Mouse (Mus musculus): Measurements from ENCODE around the gene Pp2d1. TPM values are rescaled to one million over a fixed set of nuclear protein-coding genes. Genes with fewer than 3 reads are reported as not detected.
"Not testable (repeated sequence)": the region's sequence is repeated elsewhere in the genome, so short reads cannot be mapped to it uniquely, and the experiment has no call there.

Pp2d1 gene
- not detected in 2 replicates for polyA plus RNA-seq (2012; ENCODE audit: insufficient read depth, insufficient read length, missing spikeins)

DNA sequence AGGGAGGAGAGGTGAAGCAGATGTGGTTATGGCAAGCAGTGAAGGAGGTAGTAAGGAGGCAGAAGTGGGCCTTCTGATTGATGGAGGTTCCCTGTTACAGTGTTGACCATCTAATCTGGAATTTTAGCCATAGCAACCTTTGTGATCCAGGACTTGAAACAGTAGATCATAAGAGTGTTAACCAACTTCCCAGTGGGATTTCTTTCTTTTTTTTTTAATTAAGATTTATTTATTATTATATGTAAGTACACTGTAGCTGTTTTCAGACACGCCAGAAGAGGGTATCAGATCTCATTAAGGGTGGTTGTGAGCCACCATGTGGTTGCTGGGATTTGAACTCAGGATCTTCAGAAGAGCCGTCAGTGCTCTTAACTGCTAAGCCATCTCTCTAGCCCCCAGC, at the start of gene Pp2d1:
Gene Pp2d1 (minus strand): TSS at position 101 of the 400 bp plus-strand sequence.
- not testable (repeated sequence) for H3K4me3 ChIP-seq (ENCODE audit: insufficient read depth, low read length)

DNA sequence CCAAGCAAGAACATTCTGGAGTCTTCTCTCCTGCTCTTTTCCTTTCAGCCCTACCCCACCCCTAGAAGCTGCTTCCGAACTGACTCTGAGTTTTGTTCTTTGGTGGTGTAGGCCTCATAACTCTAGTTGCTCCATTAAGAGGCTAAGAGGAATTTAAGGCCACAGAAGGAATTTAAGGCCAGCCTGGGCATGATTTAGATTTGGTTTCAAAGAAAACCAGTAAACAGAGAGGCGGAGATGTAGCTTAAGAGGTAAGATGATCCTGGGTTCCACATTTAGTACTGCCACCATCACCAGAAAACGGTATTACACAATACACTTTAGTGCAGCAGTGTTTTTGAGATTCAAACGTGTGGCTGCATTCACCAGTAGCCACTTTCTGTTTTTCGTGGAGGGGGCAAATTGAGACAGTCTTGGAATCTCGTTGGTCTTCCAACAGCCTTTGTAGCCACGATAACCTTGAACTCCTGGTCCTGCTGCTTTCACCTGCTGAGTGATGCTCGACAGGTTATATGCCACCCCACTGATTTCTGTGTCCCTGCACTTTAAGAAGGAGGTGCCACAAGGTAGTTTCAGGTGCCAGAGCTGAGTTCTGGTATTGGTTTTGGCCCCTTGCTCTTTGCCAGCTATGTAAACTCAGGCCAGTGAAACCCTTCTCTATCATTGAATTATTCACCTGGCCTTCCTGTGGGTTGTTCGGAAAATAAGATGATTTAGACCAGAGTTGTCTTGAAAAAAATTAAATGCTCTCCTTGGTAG, 49.0 kb upstream of the Pp2d1 start:
- peak overlapping the region; percentile 42 for H3K4me3 ChIP-seq (ENCODE audit: insufficient read depth, low read length)
- TF ChIP-seq CTCF (IDR thresholded peaks at IDR 0.05; ENCODE audit: low read depth, low read length) (no peak), POLR2A (IDR thresholded peaks at IDR 0.05; ENCODE audit: borderline replicate concordance, low read depth, low read length) (no peak)
- H3K27ac ChIP-seq (ENCODE audit: insufficient read depth, low read depth, low read length) = peak overlapping the region; percentile 80
- peaks cover 43% of the 10 kb centered on the region for H3K4me1 ChIP-seq (ENCODE audit: control insufficient read depth, insufficient read depth, low read length)

More for the DNA sequence above, at the start of gene Pp2d1:
- not testable (repeated sequence) for H3K27ac ChIP-seq (ENCODE audit: insufficient read depth, low read depth, low read length); H3K4me1 ChIP-seq (ENCODE audit: control insufficient read depth, insufficient read depth, low read length)

DNA sequence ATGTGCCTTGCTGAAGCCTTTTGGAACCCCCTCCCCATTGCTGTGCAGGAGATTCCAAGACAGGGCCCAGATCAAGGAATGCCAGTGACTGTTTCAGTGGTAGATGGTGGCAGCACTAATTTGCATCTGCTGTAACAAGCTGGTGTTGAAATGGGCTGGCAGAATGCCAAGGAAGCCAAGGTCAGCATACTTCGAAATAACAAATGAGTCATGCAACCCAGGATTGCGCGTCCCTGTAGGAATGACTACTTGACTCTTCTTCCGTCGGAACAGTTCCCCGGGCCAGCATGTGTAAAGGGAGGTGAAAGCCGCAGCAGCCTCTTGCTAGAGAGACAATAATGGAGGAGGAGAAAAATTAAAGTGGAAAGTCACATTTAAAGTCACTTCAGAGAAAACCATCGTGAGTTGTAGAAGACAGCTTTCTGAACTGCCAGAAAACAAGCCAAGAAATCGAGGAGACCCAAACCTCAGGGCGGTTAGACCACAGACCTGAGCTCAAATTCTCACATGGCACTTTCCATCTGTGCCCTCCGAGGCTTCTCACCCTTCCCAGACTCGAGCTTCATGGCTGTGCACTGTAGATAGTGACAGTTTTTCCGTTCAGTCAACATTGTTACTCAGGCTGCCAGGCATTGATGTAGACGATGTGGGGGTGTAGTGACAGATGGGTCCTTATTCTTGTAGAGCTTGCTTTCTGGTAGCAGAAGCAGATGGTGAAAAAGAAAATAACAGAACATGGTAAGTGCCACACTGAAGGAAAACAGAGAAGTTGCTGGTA, 48.0 kb upstream of the Pp2d1 start:
- H3K4me1 ChIP-seq (ENCODE audit: control insufficient read depth, insufficient read depth, low read length) = peaks cover 51% of the 10 kb centered on the region
- TF ChIP-seq POLR2A (IDR thresholded peaks at IDR 0.05; ENCODE audit: borderline replicate concordance, low read depth, low read length) = no peak
- no peak for TF ChIP-seq CTCF (IDR thresholded peaks at IDR 0.05; ENCODE audit: low read depth, low read length)
- H3K4me3 ChIP-seq (ENCODE audit: insufficient read depth, low read length) = peak overlapping the region; percentile 42
- H3K27ac ChIP-seq (ENCODE audit: insufficient read depth, low read depth, low read length) = peak overlapping the region; percentile 80

DNA sequence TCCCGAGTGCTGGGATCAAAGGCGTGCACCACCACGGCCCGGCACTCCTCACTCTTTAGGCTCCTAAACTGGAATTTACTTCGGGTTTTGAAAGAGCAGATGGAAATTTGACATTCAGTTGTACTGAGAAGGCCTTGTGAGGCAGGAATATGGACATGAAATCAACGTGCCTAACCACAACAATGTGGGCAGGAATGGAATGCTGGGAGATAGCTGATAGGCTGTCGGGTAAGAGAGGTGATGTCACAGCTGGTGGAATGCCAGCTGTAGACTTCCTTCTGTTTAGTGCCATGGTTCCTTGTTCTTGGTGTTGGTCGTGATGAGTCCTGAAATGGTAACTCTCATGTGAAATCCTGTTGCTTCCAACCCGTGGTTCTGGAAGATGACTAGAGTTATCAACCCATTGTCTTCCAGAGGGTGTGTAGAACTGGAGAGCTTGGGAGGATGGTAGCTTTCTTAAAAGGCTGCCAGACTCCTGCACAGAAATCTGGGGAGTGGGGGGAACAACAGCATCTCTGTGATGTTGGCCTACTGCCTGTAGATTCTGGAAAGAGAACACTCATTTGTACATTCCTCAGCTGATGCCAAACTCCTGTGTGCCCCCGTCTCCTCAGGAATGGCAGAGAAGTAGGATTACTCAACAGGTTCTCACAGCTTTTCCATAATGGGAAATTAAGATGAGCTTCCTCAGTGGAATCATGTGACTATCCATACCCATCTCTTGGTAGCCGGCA, 44.8 kb upstream of the Pp2d1 start:
- H3K27ac ChIP-seq (ENCODE audit: insufficient read depth, low read depth, low read length) = peak overlapping the region; percentile 59
- H3K4me3 ChIP-seq (ENCODE audit: insufficient read depth, low read length) = no peak overlapping the region
- H3K4me1 ChIP-seq (ENCODE audit: control insufficient read depth, insufficient read depth, low read length) = peaks cover 57% of the 10 kb centered on the region

DNA sequence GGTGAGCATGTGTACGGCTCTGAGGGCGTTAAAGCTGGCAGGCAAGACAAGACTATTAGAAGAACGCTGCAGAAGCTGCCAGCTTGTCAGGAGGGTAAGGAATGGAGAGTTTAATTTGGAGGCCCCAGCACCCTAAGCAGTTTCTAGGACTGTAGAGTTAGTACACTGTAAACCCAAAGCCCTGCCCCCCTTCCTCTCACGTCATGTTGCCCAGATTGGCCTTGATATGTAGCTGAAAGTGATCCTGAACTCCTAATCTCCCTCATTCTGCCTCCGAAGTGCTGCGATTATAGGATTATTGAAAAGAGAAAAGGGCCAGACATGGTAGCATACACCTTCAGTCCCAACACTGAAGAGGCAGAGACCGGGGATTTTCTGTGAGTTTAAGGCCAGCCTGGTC, 43.6 kb upstream of the Pp2d1 start:
- TF ChIP-seq CTCF (IDR thresholded peaks at IDR 0.05; ENCODE audit: low read depth, low read length) (no peak), POLR2A (IDR thresholded peaks at IDR 0.05; ENCODE audit: borderline replicate concordance, low read depth, low read length) (no peak)
- H3K4me3 ChIP-seq (ENCODE audit: insufficient read depth, low read length) = no peak overlapping the region
- peaks cover 58% of the 10 kb centered on the region for H3K4me1 ChIP-seq (ENCODE audit: control insufficient read depth, insufficient read depth, low read length)
- no peak overlapping the region for H3K27ac ChIP-seq (ENCODE audit: insufficient read depth, low read depth, low read length)

More for the DNA sequence above, 44.8 kb upstream of the Pp2d1 start:
- TF ChIP-seq POLR2A (IDR thresholded peaks at IDR 0.05; ENCODE audit: borderline replicate concordance, low read depth, low read length) (no peak), CTCF (IDR thresholded peaks at IDR 0.05; ENCODE audit: low read depth, low read length) (no peak)

DNA sequence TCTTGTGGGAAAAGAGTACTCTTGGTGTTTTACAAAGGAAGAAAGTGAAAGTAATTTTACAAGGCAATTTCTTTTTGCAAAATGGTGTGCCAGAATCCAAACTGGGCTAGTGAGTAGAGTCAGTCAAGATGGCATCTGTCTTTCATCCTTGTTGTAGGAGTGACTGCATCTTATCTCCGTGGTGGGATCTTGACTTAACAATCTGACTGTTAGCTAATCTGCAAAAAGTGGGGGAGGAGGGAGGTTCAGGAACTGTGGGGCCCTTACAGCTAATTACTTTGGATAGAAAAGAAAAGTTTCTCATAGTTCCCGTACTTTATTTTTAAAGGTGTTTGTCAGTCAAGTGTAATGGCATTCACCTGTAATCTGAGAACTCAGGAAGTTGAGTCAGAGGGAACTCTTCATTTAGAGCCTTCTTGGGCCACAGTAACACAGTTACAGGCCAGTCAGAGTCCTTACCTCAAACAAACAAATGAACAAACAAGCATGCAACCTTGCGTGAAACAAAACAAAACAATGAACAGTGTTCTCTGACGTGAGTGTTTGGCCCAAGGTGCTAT, 42.9 kb upstream of the Pp2d1 start:
- Histone ChIP-seq H3K27ac (ENCODE audit: insufficient read depth, low read depth, low read length) (no peak overlapping the region), H3K4me3 (ENCODE audit: insufficient read depth, low read length) (no peak overlapping the region), H3K4me1 (ENCODE audit: control insufficient read depth, insufficient read depth, low read length) (peaks cover 62% of the 10 kb centered on the region)
- no peak for TF ChIP-seq POLR2A (IDR thresholded peaks at IDR 0.05; ENCODE audit: borderline replicate concordance, low read depth, low read length)
- no peak for TF ChIP-seq CTCF (IDR thresholded peaks at IDR 0.05; ENCODE audit: low read depth, low read length)

DNA sequence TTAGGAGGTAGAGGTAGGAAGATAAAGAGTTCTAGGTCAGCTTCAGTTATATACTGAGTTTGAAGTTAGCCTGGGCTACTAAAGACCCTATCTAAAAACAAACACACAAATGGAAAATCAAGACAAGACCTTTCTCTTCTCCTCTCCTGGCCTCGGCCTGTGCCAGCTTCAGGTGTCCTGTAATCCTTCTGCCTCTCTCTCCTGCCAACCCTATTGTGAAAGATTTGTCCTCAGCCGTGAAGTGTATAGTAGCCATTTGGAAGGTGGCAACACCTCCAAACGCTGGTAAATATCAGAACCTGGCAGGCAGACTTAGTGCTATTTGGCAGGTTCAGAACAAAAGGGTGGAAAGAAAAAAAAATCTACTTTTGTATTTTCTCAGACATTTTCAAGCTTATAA, 41.0 kb upstream of the Pp2d1 start:
- no peak for TF ChIP-seq POLR2A (IDR thresholded peaks at IDR 0.05; ENCODE audit: borderline replicate concordance, low read depth, low read length)
- TF ChIP-seq CTCF (IDR thresholded peaks at IDR 0.05; ENCODE audit: low read depth, low read length) = no peak
- Histone ChIP-seq H3K4me1 (ENCODE audit: control insufficient read depth, insufficient read depth, low read length) (peaks cover 56% of the 10 kb centered on the region), H3K4me3 (ENCODE audit: insufficient read depth, low read length) (no peak overlapping the region), H3K27ac (ENCODE audit: insufficient read depth, low read depth, low read length) (no peak overlapping the region)

DNA sequence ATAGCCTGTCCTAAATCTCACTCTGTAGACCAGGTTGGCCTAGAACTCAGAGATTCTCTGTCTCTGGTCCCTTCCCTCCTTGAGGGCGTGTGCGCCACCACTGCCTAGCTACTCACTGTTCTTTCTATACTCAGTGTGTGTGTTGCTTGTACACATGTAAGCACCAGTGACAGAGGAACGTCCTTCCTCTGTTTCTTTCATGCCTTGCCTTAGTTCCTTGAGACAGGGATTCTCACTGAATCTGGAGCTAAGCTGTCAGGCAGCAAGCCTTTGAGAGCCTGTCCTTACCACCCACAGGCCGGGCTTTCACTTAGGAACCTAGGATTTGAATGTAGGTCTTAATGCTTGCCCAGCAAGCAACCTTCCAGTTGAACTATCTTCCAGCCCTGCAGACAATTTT, 40.4 kb upstream of the Pp2d1 start:
- Histone ChIP-seq H3K27ac (ENCODE audit: insufficient read depth, low read depth, low read length) (no peak overlapping the region), H3K4me3 (ENCODE audit: insufficient read depth, low read length) (no peak overlapping the region), H3K4me1 (ENCODE audit: control insufficient read depth, insufficient read depth, low read length) (peaks cover 52% of the 10 kb centered on the region)
- no peak for TF ChIP-seq CTCF (IDR thresholded peaks at IDR 0.05; ENCODE audit: low read depth, low read length)

DNA sequence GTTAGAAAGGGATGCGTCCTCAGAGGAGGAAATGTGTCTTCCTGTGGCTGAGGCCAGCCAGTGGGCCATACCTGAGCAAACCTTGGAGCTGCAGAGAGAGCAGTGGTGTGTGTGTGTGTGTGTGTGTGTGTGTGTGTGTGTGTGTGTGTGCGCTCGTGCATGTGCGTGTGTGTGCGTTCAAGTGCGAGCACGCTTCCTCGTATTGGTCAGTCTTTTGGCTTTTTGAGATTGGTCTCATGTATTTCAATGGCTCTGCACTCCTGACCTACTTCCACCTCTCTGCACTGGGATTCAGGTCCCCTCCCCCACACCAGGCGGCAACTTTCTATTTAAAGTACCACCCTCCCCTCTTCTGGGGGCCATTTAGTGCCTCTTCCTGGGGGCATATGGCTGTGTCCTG, 39.5 kb upstream of the Pp2d1 start:
- no peak overlapping the region for H3K4me3 ChIP-seq (ENCODE audit: insufficient read depth, low read length)
- H3K27ac ChIP-seq (ENCODE audit: insufficient read depth, low read depth, low read length) = no peak overlapping the region
- TF ChIP-seq POLR2A (IDR thresholded peaks at IDR 0.05; ENCODE audit: borderline replicate concordance, low read depth, low read length) (no peak), CTCF (IDR thresholded peaks at IDR 0.05; ENCODE audit: low read depth, low read length) (no peak)
- H3K4me1 ChIP-seq (ENCODE audit: control insufficient read depth, insufficient read depth, low read length) = peaks cover 45% of the 10 kb centered on the region
